Mouse (Mus musculus): ENCODE data around the gene Cyb5b. TPM values are rescaled to one million over a fixed set of nuclear protein-coding genes. Genes with fewer than 3 reads are reported as not detected.

Cyb5b gene
- polyA plus RNA-seq, 1 experiment from 2014 or later = 134 TPM

GRCm38 (mm10) chr8:107151212-107151920 lies 926 bp downstream of the Cyb5b start:
- peaks cover 33% of the 10 kb centered on the region for H3K36me3 ChIP-seq (ENCODE audit: control insufficient read depth, insufficient read depth, low read length)
- peak overlapping the region; percentile 71 for H3K4me2 ChIP-seq (ENCODE audit: low read length)
- no peak for ATAC-seq (replicated peaks; ENCODE audit: low FRiP score, low TSS enrichment, low read depth)
- H3K27ac ChIP-seq (ENCODE audit: low read depth) = no peak overlapping the region
- WGBS = 72% methylated on average over 7 of the region's 7 CpGs
- peaks cover 4% of the 10 kb centered on the region; the same call in 1 of the 2 replicates for H3K4me1 ChIP-seq (replicated peaks; ENCODE audit: control insufficient read depth, insufficient read depth, low read length)
- no peak for DNase-seq (ENCODE audit: low spot score)
- H3K9me3 ChIP-seq (ENCODE audit: control insufficient read depth, low read length) = no peaks in the 10 kb centered on the region
- H3K27me3 ChIP-seq (replicated peaks; ENCODE audit: control insufficient read depth, insufficient read depth, low read length) = no peaks in the 10 kb centered on the region
- peak overlapping the region; percentile 86 for H3K9ac ChIP-seq (ENCODE audit: low read length)
- H3K4me3 ChIP-seq (ENCODE audit: low read depth, low read length) = peak overlapping the region; percentile 89

- Histone ChIP-seq H3K4me2 (ENCODE audit: low read length) (no peak overlapping the region), H3K9me3 (ENCODE audit: control insufficient read depth, low read length) (no peaks in the 10 kb centered on the region), H3K4me1 (replicated peaks; ENCODE audit: control insufficient read depth, insufficient read depth, low read length) (peaks cover 4% of the 10 kb centered on the region; the same call in 1 of the 2 replicates), H3K27me3 (replicated peaks; ENCODE audit: control insufficient read depth, insufficient read depth, low read length) (no peaks in the 10 kb centered on the region), H3K27ac (ENCODE audit: low read depth) (no peak overlapping the region), H3K4me3 (ENCODE audit: low read depth, low read length) (no peak overlapping the region), H3K9ac (ENCODE audit: low read length) (no peak overlapping the region), H3K36me3 (ENCODE audit: control insufficient read depth, insufficient read depth, low read length) (peaks cover 45% of the 10 kb centered on the region)
- ATAC-seq (replicated peaks; ENCODE audit: low FRiP score, low TSS enrichment, low read depth) (no peak), DNase-seq (ENCODE audit: low spot score) (no peak)
- 93% methylated on average over 14 of the region's 14 CpGs for WGBS
These were observed 3.1 kb downstream of the Cyb5b start for GRCm38 (mm10) chr8:107153326-107154210.

GRCm38 (mm10) chr8:107156816-107157215 lies 6.4 kb downstream of the Cyb5b start:
- DNase-seq (ENCODE audit: low spot score) (no peak), ATAC-seq (replicated peaks; ENCODE audit: low FRiP score, low TSS enrichment, low read depth) (no peak)
- Histone ChIP-seq H3K4me2 (ENCODE audit: low read length) (no peak overlapping the region), H3K27me3 (replicated peaks; ENCODE audit: control insufficient read depth, insufficient read depth, low read length) (no peaks in the 10 kb centered on the region), H3K4me3 (ENCODE audit: low read depth, low read length) (no peak overlapping the region), H3K9me3 (ENCODE audit: control insufficient read depth, low read length) (no peaks in the 10 kb centered on the region), H3K27ac (ENCODE audit: low read depth) (no peak overlapping the region), H3K9ac (ENCODE audit: low read length) (no peak overlapping the region), H3K4me1 (replicated peaks; ENCODE audit: control insufficient read depth, insufficient read depth, low read length) (no peaks in the 10 kb centered on the region), H3K36me3 (ENCODE audit: control insufficient read depth, insufficient read depth, low read length) (peaks cover 54% of the 10 kb centered on the region)

GRCm38 (mm10) chr8:107157836-107158235 lies 7.4 kb downstream of the Cyb5b start:
- no peak overlapping the region for H3K27ac ChIP-seq (ENCODE audit: low read depth)
- no peak overlapping the region for H3K4me3 ChIP-seq (ENCODE audit: low read depth, low read length)
- H3K36me3 ChIP-seq (ENCODE audit: control insufficient read depth, insufficient read depth, low read length) = peaks cover 49% of the 10 kb centered on the region
- no peaks in the 10 kb centered on the region for H3K9me3 ChIP-seq (ENCODE audit: control insufficient read depth, low read length)
- 58% methylated on average over 1 of the region's 1 CpGs for WGBS
- DNase-seq (ENCODE audit: low spot score) (no peak), ATAC-seq (replicated peaks; ENCODE audit: low FRiP score, low TSS enrichment, low read depth) (no peak)
- no peak overlapping the region for H3K9ac ChIP-seq (ENCODE audit: low read length)
- H3K27me3 ChIP-seq (replicated peaks; ENCODE audit: control insufficient read depth, insufficient read depth, low read length) = no peaks in the 10 kb centered on the region
- no peak overlapping the region for H3K4me2 ChIP-seq (ENCODE audit: low read length)
- H3K4me1 ChIP-seq (replicated peaks; ENCODE audit: control insufficient read depth, insufficient read depth, low read length) = no peaks in the 10 kb centered on the region

GRCm38 (mm10) chr8:107158890-107159289 lies 8.4 kb downstream of the Cyb5b start:
- Histone ChIP-seq H3K4me3 (ENCODE audit: low read depth, low read length) (no peak overlapping the region), H3K4me2 (ENCODE audit: low read length) (no peak overlapping the region), H3K27me3 (replicated peaks; ENCODE audit: control insufficient read depth, insufficient read depth, low read length) (no peaks in the 10 kb centered on the region), H3K9me3 (ENCODE audit: control insufficient read depth, low read length) (no peaks in the 10 kb centered on the region), H3K27ac (ENCODE audit: low read depth) (no peak overlapping the region), H3K9ac (ENCODE audit: low read length) (no peak overlapping the region), H3K4me1 (replicated peaks; ENCODE audit: control insufficient read depth, insufficient read depth, low read length) (no peaks in the 10 kb centered on the region), H3K36me3 (ENCODE audit: control insufficient read depth, insufficient read depth, low read length) (peaks cover 44% of the 10 kb centered on the region)
- ATAC-seq (replicated peaks; ENCODE audit: low FRiP score, low TSS enrichment, low read depth) (no peak), DNase-seq (ENCODE audit: low spot score) (no peak)

GRCm38 (mm10) chr8:107164251-107164773 lies 13.9 kb downstream of the Cyb5b start:
- DNase-seq (ENCODE audit: low spot score) (no peak), ATAC-seq (replicated peaks; ENCODE audit: low FRiP score, low TSS enrichment, low read depth) (no peak)
- Histone ChIP-seq H3K9me3 (ENCODE audit: control insufficient read depth, low read length) (no peaks in the 10 kb centered on the region), H3K36me3 (ENCODE audit: control insufficient read depth, insufficient read depth, low read length) (peaks cover 36% of the 10 kb centered on the region), H3K27me3 (replicated peaks; ENCODE audit: control insufficient read depth, insufficient read depth, low read length) (no peaks in the 10 kb centered on the region), H3K4me2 (ENCODE audit: low read length) (no peak overlapping the region), H3K4me3 (ENCODE audit: low read depth, low read length) (no peak overlapping the region), H3K27ac (ENCODE audit: low read depth) (no peak overlapping the region), H3K4me1 (replicated peaks; ENCODE audit: control insufficient read depth, insufficient read depth, low read length) (no peaks in the 10 kb centered on the region), H3K9ac (ENCODE audit: low read length) (no peak overlapping the region)
- 85% methylated on average over 7 of the region's 7 CpGs for WGBS

GRCm38 (mm10) chr8:107165745-107166144 lies 15.3 kb downstream of the Cyb5b start:
- no peak overlapping the region for H3K4me3 ChIP-seq (ENCODE audit: low read depth, low read length)
- no peak for DNase-seq (ENCODE audit: low spot score)
- no peak overlapping the region for H3K27ac ChIP-seq (ENCODE audit: low read depth)
- H3K4me1 ChIP-seq (replicated peaks; ENCODE audit: control insufficient read depth, insufficient read depth, low read length) = no peaks in the 10 kb centered on the region
- H3K9ac ChIP-seq (ENCODE audit: low read length) = no peak overlapping the region
- H3K27me3 ChIP-seq (replicated peaks; ENCODE audit: control insufficient read depth, insufficient read depth, low read length) = no peaks in the 10 kb centered on the region
- no peaks in the 10 kb centered on the region for H3K9me3 ChIP-seq (ENCODE audit: control insufficient read depth, low read length)
- no peak for ATAC-seq (replicated peaks; ENCODE audit: low FRiP score, low TSS enrichment, low read depth)
- 93% methylated on average over 9 of the region's 9 CpGs for WGBS
- H3K4me2 ChIP-seq (ENCODE audit: low read length) = no peak overlapping the region
- peaks cover 47% of the 10 kb centered on the region for H3K36me3 ChIP-seq (ENCODE audit: control insufficient read depth, insufficient read depth, low read length)

GRCm38 (mm10) chr8:107167848-107168247 lies 17.4 kb downstream of the Cyb5b start:
- H3K27ac ChIP-seq (ENCODE audit: low read depth) = no peak overlapping the region
- no peak overlapping the region for H3K9ac ChIP-seq (ENCODE audit: low read length)
- H3K4me2 ChIP-seq (ENCODE audit: low read length) = no peak overlapping the region
- no peak for ATAC-seq (replicated peaks; ENCODE audit: low FRiP score, low TSS enrichment, low read depth)
- no peaks in the 10 kb centered on the region for H3K9me3 ChIP-seq (ENCODE audit: control insufficient read depth, low read length)
- H3K27me3 ChIP-seq (replicated peaks; ENCODE audit: control insufficient read depth, insufficient read depth, low read length) = no peaks in the 10 kb centered on the region
- 90% methylated on average over 5 of the region's 5 CpGs for WGBS
- no peaks in the 10 kb centered on the region for H3K4me1 ChIP-seq (replicated peaks; ENCODE audit: control insufficient read depth, insufficient read depth, low read length)
- DNase-seq (ENCODE audit: low spot score) = no peak
- peaks cover 59% of the 10 kb centered on the region for H3K36me3 ChIP-seq (ENCODE audit: control insufficient read depth, insufficient read depth, low read length)
- H3K4me3 ChIP-seq (ENCODE audit: low read depth, low read length) = no peak overlapping the region
